Mouse (Mus musculus): ENCODE data around the gene Gm36245.
"Not testable (repeated sequence)": the region's sequence is repeated elsewhere in the genome, so short reads cannot be mapped to it uniquely, and the experiment has no call there.

Gene Gm36245

GRCm38 (mm10) chr15:77598958-77599357 lies at the start of gene Gm36245:
Gene Gm36245, plus strand, starts transcription at chr15:77599258.
- no peak for DNase-seq (ENCODE audit: low read depth)

- DNase-seq (ENCODE audit: low read depth), result no peak
Measured at GRCm38 (mm10) chr15:77561792-77562191, 37.3 kb upstream of the Gm36245 start, which contains the start of gene 1700025B11Rik. Gene 1700025B11Rik, minus strand, starts transcription at chr15:77561892.

GRCm38 (mm10) chr15:77563219-77563618 lies 35.8 kb upstream of the Gm36245 start:
- no peak for DNase-seq (ENCODE audit: low read depth)

- peak; percentile 27 for DNase-seq (ENCODE audit: low read depth)
Measured at GRCm38 (mm10) chr15:77578801-77579200, 20.3 kb upstream of the Gm36245 start.

- no peak for DNase-seq (ENCODE audit: low read depth)
Measured at GRCm38 (mm10) chr15:77579311-77579710, 19.7 kb upstream of the Gm36245 start.

GRCm38 (mm10) chr15:77581681-77582080 lies 17.4 kb upstream of the Gm36245 start:
- no peak for DNase-seq (ENCODE audit: low read depth)

GRCm38 (mm10) chr15:77587026-77587425 lies 12.0 kb upstream of the Gm36245 start:
- no peak for DNase-seq (ENCODE audit: low read depth)

- no peak for DNase-seq (ENCODE audit: low read depth)
Measured at GRCm38 (mm10) chr15:77588981-77589380, 10.1 kb upstream of the Gm36245 start.

- DNase-seq (ENCODE audit: low read depth), result no peak
Measured at GRCm38 (mm10) chr15:77590881-77591280, 8.2 kb upstream of the Gm36245 start.

GRCm38 (mm10) chr15:77593557-77593956 lies 5.5 kb upstream of the Gm36245 start:
- no peak for DNase-seq (ENCODE audit: low read depth)

GRCm38 (mm10) chr15:77595961-77596360 lies 3.1 kb upstream of the Gm36245 start, which contains the start of gene Apol10b:
Gene Apol10b, minus strand, starts transcription at chr15:77596125.
- no peak for DNase-seq (ENCODE audit: low read depth)

- DNase-seq (ENCODE audit: low read depth), result no peak
Measured at GRCm38 (mm10) chr15:77598429-77598828, 629 bp upstream of the Gm36245 start.

- DNase-seq (ENCODE audit: low read depth), result no peak
Measured at GRCm38 (mm10) chr15:77606069-77606468, 7.0 kb downstream of the Gm36245 start.

- no peak for DNase-seq (ENCODE audit: low read depth)
Measured at GRCm38 (mm10) chr15:77624710-77625109, 25.7 kb downstream of the Gm36245 start.

- not testable (repeated sequence) for DNase-seq (ENCODE audit: low read depth)
Measured at GRCm38 (mm10) chr15:77626471-77626870, 27.4 kb downstream of the Gm36245 start.

GRCm38 (mm10) chr15:77628647-77629046 lies 29.6 kb downstream of the Gm36245 start:
- DNase-seq (ENCODE audit: low read depth), result not testable (repeated sequence)

- DNase-seq (ENCODE audit: low read depth), result not testable (repeated sequence)
Measured at GRCm38 (mm10) chr15:77629822-77630221, 30.8 kb downstream of the Gm36245 start.

- not testable (repeated sequence) for DNase-seq (ENCODE audit: low read depth)
Measured at GRCm38 (mm10) chr15:77643176-77643575, 44.1 kb downstream of the Gm36245 start, which contains the start of gene Apol11b. Gene Apol11b, minus strand, starts transcription at chr15:77643286.

GRCm38 (mm10) chr15:77651143-77651542 lies 52.1 kb downstream of the Gm36245 start:
- not testable (repeated sequence) for DNase-seq (ENCODE audit: low read depth)

Measured in fibroblast of lung, adult 2 months (primary cell).